Mouse (Mus musculus) lung, adult 2 months (tissue): Measurements from ENCODE around the gene Dpp6.

ENCODE experiments used
- CTCF ChIP-seq: fragments of 200-500 bp; IDR thresholded peaks from 2 replicates; pipeline ENCODE4 v1.5.1; 2011; ENCODE audit warnings: mild to moderate bottlenecking, low read length, control low read depth; ENCODE audit not compliant: insufficient read depth
- POLR2A ChIP-seq: fragments of 200-500 bp; IDR thresholded peaks from 2 replicates; pipeline ENCODE4 v1.6.1; 2011; ENCODE audit warnings: low read depth, mild to moderate bottlenecking, control low read depth, low read length, borderline replicate concordance; ENCODE audit errors: extremely low read depth

GRCm38 (mm10) chr5:27457686-27458085 is 640.7 kb downstream of the Dpp6 start:
- no peak for TF ChIP-seq CTCF
- TF ChIP-seq POLR2A = no peak
